Mouse (Mus musculus): Measurements from ENCODE around the gene Isyna1.

DNA sequence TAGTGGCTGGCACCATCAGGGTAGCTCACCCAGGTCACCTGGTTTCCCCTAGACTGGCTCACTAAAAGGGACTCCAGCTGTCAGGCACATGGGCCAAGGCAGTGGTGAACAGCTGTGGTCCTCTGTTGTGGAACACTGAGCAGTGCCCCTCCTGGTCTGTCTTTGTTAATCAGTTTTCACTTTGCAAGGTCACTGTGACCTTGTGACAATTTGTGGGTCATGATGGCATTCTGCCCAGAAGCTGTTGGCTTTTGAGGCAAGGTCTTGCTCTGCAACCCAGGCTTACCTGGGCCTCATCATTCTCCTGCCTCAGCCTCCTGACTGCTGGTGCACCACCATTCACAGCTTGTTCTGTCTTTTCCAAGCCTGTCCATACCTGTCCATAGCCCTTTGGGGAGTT is 23.8 kb upstream of the Isyna1 start:
- no peak for TF ChIP-seq CTCF (IDR thresholded peaks at IDR 0.05; ENCODE audit: insufficient read depth, low read depth, low read length)
- no peak for TF ChIP-seq POLR2A (IDR thresholded peaks at IDR 0.05; ENCODE audit: insufficient read depth, low read depth, low read length)

Measured in olfactory bulb, adult 2 months (tissue).